Mouse (Mus musculus) hindbrain, postnatal 0 days (tissue): ENCODE measurements around the gene Tlr5. TPM values are rescaled to one million over a fixed set of nuclear protein-coding genes. Genes with fewer than 3 reads are reported as not detected.

Experiments used
- ATAC-seq: fragments of 200-750 bp; cut with Nextera tagmentation; 2 replicates; pipeline ENCODE4 v1.8.0; 2017; ENCODE audit warnings: mild to moderate bottlenecking, moderate TSS enrichment, moderate library complexity
- DNase-seq: peaks from one replicate; pipeline ENCODE4 v3.0.0-alpha.2; 2015; ENCODE audit warnings: low spot score
- H3K27ac ChIP-seq: fragments of 300-500 bp; sonication (generic); 2 replicates; pipeline ENCODE4 v1.5.1; 2014; ENCODE audit warnings: mild to moderate bottlenecking
- H3K27me3 ChIP-seq: fragments of 300-500 bp; sonication (generic); 2 replicates; pipeline ENCODE4 v1.6.1; 2014; ENCODE audit warnings: low read length, mixed read lengths; ENCODE audit not compliant: insufficient read depth
- H3K36me3 ChIP-seq: fragments of 300-500 bp; sonication (generic); 2 replicates; pipeline ENCODE4 v1.6.1; 2014; ENCODE audit warnings: low read length, mixed read lengths; ENCODE audit not compliant: insufficient read depth
- H3K4me1 ChIP-seq: fragments of 300-500 bp; sonication (generic); 2 replicates; pipeline ENCODE4 v1.6.1; 2014; ENCODE audit warnings: antibody characterized with exemption, low read length, mixed read lengths; ENCODE audit not compliant: insufficient read depth
- H3K4me2 ChIP-seq: fragments of 300-500 bp; sonication (generic); 2 replicates; pipeline ENCODE4 v1.6.1; 2014; ENCODE audit warnings: low read depth, mild to moderate bottlenecking, low read length, moderate library complexity, mixed read lengths
- H3K4me3 ChIP-seq: fragments of 300-500 bp; sonication (generic); 2 replicates; pipeline ENCODE4 v1.5.1; 2014; ENCODE audit warnings: low read length
- H3K9ac ChIP-seq: fragments of 300-500 bp; sonication (generic); replicated peaks from 2 replicates; pipeline ENCODE4 v1.6.1; 2014; ENCODE audit warnings: mild to moderate bottlenecking, low read length, moderate library complexity, mixed read lengths
- H3K9me3 ChIP-seq: fragments of 300-500 bp; sonication (generic); 2 replicates; pipeline ENCODE4 v1.6.1; 2016; ENCODE audit warnings: low read length, mixed read lengths
- CTCF ChIP-seq: IDR thresholded peaks from 2 replicates; pipeline ENCODE4 v1.5.1; 2016; ENCODE audit warnings: antibody characterized with exemption, control low read depth, low read depth
- WGBS: fragments of 180-500 bp; shearing (Covaris S2); extraction: QIAGEN DNeasy Blood & Tissue Kit; methylation state at CpG from one replicate; pipeline ENCODE4 v1.1.7; 2014; 5-methylcytosine and 5-hydroxymethylcytosine counted together
- polyA plus RNA-seq: library from polyadenylated mRNA; unstranded; fragments of >200 nt; fragmentation: Nextera tagmentation; extraction: Ambion mirVana; gene quantifications from 2 replicates; pipeline ENCODE4 v1.2.1, GENCODE M21; 2015
- total RNA-seq: library from RNA; depleted of rRNA; stranded (reverse); fragments of >200 nt; gene quantifications from 2 replicates; pipeline ENCODE4 v1.2.3, GENCODE M21; 2014

The Tlr5 gene
- total and polyA plus RNA-seq, 2 experiments from 2014 or later: 0.55 to 1.4 TPM

- no peaks in the 10 kb centered on the region for H3K9me3 ChIP-seq
- no peak for TF ChIP-seq CTCF
- H3K36me3 ChIP-seq: no peaks in the 10 kb centered on the region
- no peaks in the 10 kb centered on the region for H3K4me1 ChIP-seq
- whole genome bisulfite sequencing: 37% methylated on average over 4 of the region's 6 CpGs
- no peak overlapping the region for H3K4me3 ChIP-seq
- H3K27ac ChIP-seq: no peak overlapping the region
- no peak for DNase-seq
- H3K27me3 ChIP-seq: no peaks in the 10 kb centered on the region
- no peak for ATAC-seq
- no peak overlapping the region for H3K9ac ChIP-seq
- H3K4me2 ChIP-seq: no peak overlapping the region
These were observed 19.1 kb upstream of the Tlr5 start for GRCm38 (mm10) chr1:182935469-182935868.

GRCm38 (mm10) chr1:182937486-182938120 lies 17.0 kb upstream of the Tlr5 start:
- Histone ChIP-seq H3K36me3 (no peaks in the 10 kb centered on the region), H3K27me3 (no peaks in the 10 kb centered on the region), H3K9ac (no peak overlapping the region), H3K4me3 (no peak overlapping the region), H3K9me3 (no peaks in the 10 kb centered on the region), H3K4me2 (no peak overlapping the region), H3K27ac (no peak overlapping the region), H3K4me1 (no peaks in the 10 kb centered on the region)
- DNase-seq (no peak), ATAC-seq (no peak)
- 64% methylated on average over 10 of the region's 10 CpGs for WGBS
- no peak for TF ChIP-seq CTCF

GRCm38 (mm10) chr1:182941921-182942320 lies 12.7 kb upstream of the Tlr5 start:
- Histone ChIP-seq H3K9me3 (no peaks in the 10 kb centered on the region), H3K27me3 (no peaks in the 10 kb centered on the region), H3K36me3 (no peaks in the 10 kb centered on the region), H3K9ac (no peak overlapping the region), H3K4me2 (no peak overlapping the region), H3K27ac (no peak overlapping the region), H3K4me1 (no peaks in the 10 kb centered on the region), H3K4me3 (no peak overlapping the region)
- ATAC-seq (no peak), DNase-seq (no peak)
- WGBS: 51% methylated on average over 2 of the region's 2 CpGs
- TF ChIP-seq CTCF: no peak

GRCm38 (mm10) chr1:182943911-182944310 lies 10.7 kb upstream of the Tlr5 start:
- no peaks in the 10 kb centered on the region for H3K9me3 ChIP-seq
- H3K9ac ChIP-seq: no peak overlapping the region
- no peak for DNase-seq
- H3K4me3 ChIP-seq: no peak overlapping the region
- no peak for ATAC-seq
- TF ChIP-seq CTCF: no peak
- H3K27ac ChIP-seq: no peak overlapping the region
- H3K4me1 ChIP-seq: no peaks in the 10 kb centered on the region
- no peaks in the 10 kb centered on the region for H3K36me3 ChIP-seq
- 93% methylated on average over 3 of the region's 3 CpGs for WGBS
- no peaks in the 10 kb centered on the region for H3K27me3 ChIP-seq
- H3K4me2 ChIP-seq: no peak overlapping the region

- DNase-seq: no peak
- no peak for ATAC-seq
- Histone ChIP-seq H3K9ac (no peak overlapping the region), H3K27ac (no peak overlapping the region), H3K4me1 (no peaks in the 10 kb centered on the region), H3K9me3 (no peaks in the 10 kb centered on the region), H3K4me3 (no peak overlapping the region), H3K4me2 (no peak overlapping the region), H3K27me3 (no peaks in the 10 kb centered on the region), H3K36me3 (no peaks in the 10 kb centered on the region)
- TF ChIP-seq CTCF: no peak
- WGBS: 77% methylated on average over 5 of the region's 5 CpGs
These were observed 9.9 kb upstream of the Tlr5 start for GRCm38 (mm10) chr1:182944638-182945037.

- Histone ChIP-seq H3K9ac (no peak overlapping the region), H3K4me2 (no peak overlapping the region), H3K27ac (no peak overlapping the region), H3K9me3 (no peaks in the 10 kb centered on the region), H3K36me3 (no peaks in the 10 kb centered on the region), H3K27me3 (no peaks in the 10 kb centered on the region), H3K4me3 (no peak overlapping the region), H3K4me1 (no peaks in the 10 kb centered on the region)
- DNase-seq (no peak), ATAC-seq (no peak)
- 80% methylated on average over 6 of the region's 6 CpGs for WGBS
- no peak for TF ChIP-seq CTCF
These were observed 9.0 kb upstream of the Tlr5 start for GRCm38 (mm10) chr1:182945561-182945960.

- 55% methylated on average over 9 of the region's 9 CpGs for WGBS
- no peak overlapping the region for H3K27ac ChIP-seq
- no peak overlapping the region for H3K4me2 ChIP-seq
- no peaks in the 10 kb centered on the region for H3K36me3 ChIP-seq
- peaks cover 8% of the 10 kb centered on the region; the same call in 1 of the 2 replicates for H3K4me1 ChIP-seq
- DNase-seq (no peak), ATAC-seq (peak; percentile 25; the same call in 1 of the 2 replicates)
- no peak for TF ChIP-seq CTCF
- H3K4me3 ChIP-seq: no peak overlapping the region
- H3K9me3 ChIP-seq: no peaks in the 10 kb centered on the region
- H3K9ac ChIP-seq: no peak overlapping the region
- H3K27me3 ChIP-seq: no peaks in the 10 kb centered on the region
These were observed 3.3 kb upstream of the Tlr5 start for GRCm38 (mm10) chr1:182951298-182951697.
